Mouse (Mus musculus) right cerebral cortex, adult 18-20 months (tissue): ENCODE measurements at regions not wholly inside any gene's neighbourhood (a gene's known extent, or its start where the extent isn't known, plus 50 kb on each side); places are given as distances from the start of the nearest gene placed in this dataset.

ENCODE experiments used
- DNase-seq: peaks from one replicate; pipeline ENCODE4 v3.0.0; 2022; ENCODE audit warnings: mixed read lengths

GRCm38 (mm10) chrX:143996716-143997115 lies 63.6 kb upstream of the Dcx start:
- peak; percentile 11 for DNase-seq
